Mouse (Mus musculus): ENCODE data around the gene Yod1.

Gene Yod1

DNA sequence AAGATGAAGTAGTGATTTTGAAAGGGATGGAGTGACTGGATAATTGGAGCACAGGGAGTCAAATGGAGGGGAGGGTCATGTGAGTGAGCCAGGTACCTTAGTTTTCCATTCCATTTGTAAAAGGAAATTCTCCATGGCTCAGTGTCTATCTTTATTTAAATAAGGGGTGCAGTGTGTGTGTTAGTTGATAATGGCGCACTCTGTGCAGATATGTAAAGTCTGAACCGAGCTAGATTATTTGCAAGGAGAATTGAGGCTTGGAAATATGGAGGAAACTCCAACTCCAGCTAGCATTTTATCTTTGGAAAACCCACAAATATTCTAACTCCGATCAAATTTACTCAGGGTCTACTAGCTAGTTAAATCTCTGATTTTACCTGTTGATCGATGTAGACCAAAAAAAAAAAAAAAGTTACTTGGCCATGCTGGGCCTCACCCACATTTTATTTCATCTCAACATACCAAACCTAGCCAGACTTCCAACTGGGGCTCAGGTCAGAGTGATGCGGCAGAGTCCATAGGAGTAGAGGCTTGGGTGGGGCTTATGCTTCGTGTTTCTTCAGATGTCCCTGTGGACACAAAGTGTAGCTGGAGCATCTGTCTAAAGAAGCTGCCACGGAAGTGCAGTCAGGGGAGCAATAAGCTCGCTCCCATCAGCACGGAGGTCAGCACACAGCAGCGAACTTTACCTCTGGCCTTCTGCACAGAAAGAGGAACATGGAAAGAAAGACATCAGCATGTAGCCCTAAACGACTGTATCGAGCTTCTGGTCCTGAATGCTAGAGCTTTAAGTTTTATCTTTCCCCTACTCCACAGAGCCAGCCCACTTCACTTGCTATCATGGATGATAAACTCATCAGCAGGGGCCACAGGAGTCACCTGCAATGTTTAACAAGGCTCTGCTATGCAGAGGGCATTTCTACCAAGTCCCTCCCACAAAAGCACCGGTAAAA lies 15.9 kb downstream of the Yod1 start:
- DNase-seq (ENCODE audit: low read depth, low spot score): no peak

DNA sequence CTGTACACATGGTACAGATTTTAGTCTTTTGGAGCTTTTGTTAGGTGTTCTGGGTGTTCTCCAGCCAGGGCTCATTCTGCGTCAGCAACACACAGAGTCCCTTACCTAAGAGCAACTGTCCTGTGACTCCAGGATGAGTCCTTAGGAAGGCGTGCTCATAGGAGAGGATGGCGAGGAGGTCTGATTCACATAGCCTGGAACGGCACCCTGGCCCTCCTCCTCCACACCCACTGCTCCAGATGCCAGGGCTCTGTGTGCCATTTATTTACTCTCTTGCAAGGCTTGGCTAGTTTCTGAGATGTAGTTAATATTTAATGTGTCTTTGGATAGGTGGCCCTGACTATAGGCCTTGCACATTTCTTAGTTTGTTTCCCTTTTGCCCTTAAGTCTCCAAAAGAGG lies 16.5 kb downstream of the Yod1 start:
- no peak for DNase-seq (ENCODE audit: low read depth, low spot score)

DNA sequence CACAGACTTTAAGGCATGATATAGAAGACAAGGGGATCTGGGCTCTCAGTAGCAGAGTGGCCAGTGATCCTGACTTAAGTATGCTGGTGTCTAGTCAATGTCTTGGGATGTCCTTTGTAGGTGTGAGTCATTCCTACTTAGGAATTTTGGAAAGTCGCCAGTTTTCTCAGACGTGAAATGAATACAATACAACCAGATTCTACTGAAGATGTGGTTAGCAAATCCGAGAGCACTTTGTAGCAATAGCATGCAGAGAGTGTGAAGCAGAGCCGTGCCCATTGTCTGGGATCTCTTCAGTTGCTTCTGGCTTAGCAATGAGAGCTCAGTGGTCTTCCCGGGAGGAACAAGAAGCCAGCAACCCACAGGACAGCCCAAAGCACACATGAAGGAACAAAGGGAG lies 17.3 kb downstream of the Yod1 start:
- no peak for DNase-seq (ENCODE audit: low read depth, low spot score)

DNA sequence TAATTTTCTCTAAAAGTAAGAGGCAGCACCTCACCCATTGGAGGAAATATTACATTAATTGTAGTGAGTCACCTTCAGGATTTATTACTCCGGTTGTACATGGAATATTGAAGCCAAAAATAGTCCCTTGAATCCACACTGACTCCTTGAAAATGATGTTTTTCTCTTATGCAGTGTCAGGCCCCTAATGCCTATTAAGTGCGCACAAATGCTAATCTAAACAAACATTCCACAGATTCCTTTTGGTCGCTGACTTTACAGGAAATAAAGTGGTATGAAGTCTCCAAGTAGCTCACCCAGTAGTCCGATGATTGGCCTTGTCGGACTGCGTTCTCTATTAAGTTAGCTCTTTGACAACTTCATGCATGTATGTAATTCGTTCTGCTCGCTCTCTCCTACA lies 17.7 kb downstream of the Yod1 start:
- no peak for DNase-seq (ENCODE audit: low read depth, low spot score)

DNA sequence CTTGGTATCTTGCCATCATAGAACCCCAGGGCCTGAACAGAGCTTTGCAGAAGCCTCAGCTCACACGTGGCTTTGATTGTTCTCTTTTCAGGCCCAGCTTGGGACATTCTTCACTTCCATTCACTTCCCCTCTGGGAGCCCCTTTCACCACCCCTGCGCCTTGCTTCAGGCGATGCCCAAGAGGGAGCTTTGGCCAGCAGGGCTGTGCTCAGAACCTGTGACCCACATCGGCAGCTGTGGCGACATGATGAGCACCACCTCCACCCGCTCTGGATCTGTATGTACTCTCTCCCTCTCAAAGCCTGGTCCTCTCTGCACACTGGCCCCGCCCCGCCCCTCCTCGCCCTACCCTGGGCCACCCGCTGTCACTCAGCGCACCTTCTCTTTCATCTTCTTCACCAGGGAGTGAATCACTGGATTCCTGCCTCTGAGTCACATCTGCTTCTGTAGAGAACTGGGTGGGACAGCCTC lies 20.3 kb downstream of the Yod1 start:
- no peak for DNase-seq (ENCODE audit: low read depth, low spot score)

DNA sequence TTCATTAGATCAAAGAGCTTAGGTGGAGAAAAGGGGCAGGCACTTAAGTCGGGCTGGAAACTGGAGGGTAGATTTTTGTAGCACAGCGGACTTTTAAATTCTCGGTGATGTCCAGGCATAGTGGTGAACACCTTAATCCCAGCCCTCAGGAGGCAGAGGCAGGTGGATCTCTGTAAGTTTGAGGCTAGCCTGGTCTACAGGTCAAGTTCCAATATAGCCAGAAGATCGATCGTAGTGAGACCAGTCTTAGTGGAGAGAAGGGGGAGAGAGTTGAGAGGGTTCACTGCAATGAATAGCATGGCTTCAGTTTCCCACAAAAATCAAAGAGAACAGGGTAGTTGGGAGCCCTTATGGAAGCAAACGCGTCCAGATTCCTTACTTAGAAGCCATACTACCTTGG lies 20.8 kb downstream of the Yod1 start:
- no peak for DNase-seq (ENCODE audit: low read depth, low spot score)

DNA sequence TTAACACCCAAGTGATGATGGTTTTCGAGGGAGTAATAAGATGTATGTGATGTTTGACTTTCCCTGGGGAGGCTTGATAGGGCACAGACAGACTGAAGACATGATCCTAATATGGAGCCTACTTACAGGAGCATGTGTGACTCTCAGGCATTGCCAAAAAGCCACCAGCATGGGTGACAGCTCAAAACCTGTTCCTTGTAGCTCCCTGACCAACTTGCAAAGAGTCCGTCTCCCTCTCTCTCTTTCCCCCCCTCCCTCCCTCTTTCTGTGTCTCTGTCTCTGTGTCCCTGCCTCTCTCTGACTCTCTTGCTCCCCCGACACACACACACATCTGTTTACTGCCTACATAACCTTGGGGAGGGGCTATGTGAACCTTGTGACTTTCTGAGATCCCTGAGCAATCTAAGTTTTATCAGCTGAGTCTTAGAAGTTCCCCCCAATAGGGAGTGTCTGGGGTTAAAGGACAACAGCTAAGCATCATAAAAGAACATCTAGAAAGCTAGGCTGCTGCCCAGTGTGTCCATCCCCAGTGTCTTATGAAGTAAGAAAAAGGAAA lies 21.5 kb downstream of the Yod1 start:
- no peak for DNase-seq (ENCODE audit: low read depth, low spot score)

DNA sequence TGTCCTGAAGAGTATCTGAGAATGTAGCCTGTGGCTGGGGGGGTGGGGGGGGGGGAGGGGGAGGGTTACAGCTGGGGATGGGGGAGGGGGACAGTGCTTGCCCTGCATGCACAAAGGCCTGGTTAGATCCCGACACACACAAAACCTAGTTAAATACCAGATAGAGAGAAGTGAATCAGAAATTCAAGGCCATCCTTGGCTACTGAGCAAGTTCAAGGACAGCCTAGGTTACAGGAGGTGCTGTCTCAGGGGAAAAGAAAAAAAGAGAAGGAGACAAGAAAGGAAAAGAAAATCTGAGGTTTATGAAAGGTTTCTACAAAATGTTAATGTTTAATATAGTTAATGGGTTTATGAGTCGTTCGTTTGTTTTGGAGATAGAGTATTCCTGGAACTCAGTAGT lies 22.5 kb downstream of the Yod1 start:
- DNase-seq (ENCODE audit: low read depth, low spot score): no peak

DNA sequence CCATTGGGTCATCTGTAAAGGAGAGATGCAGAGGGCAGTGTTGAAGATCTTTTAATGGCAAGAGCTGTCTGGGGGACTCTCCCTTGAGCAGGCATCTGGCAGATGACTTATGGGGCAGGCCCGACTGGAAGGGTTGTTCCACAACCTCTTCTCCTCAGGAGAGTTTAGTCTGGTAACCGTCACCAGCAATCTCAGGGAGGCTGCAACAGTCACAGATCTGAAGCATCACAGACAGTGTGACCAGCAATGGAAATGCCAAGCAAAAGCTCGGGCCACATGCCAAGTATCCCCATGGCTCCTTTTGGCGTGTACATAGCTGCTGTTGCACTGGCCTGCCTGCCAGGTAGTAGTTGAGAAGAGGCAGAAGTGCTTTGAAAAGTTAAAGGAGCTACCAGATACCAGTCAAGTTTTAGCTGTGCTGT lies 23.1 kb downstream of the Yod1 start:
- DNase-seq (ENCODE audit: low read depth, low spot score): no peak

DNA sequence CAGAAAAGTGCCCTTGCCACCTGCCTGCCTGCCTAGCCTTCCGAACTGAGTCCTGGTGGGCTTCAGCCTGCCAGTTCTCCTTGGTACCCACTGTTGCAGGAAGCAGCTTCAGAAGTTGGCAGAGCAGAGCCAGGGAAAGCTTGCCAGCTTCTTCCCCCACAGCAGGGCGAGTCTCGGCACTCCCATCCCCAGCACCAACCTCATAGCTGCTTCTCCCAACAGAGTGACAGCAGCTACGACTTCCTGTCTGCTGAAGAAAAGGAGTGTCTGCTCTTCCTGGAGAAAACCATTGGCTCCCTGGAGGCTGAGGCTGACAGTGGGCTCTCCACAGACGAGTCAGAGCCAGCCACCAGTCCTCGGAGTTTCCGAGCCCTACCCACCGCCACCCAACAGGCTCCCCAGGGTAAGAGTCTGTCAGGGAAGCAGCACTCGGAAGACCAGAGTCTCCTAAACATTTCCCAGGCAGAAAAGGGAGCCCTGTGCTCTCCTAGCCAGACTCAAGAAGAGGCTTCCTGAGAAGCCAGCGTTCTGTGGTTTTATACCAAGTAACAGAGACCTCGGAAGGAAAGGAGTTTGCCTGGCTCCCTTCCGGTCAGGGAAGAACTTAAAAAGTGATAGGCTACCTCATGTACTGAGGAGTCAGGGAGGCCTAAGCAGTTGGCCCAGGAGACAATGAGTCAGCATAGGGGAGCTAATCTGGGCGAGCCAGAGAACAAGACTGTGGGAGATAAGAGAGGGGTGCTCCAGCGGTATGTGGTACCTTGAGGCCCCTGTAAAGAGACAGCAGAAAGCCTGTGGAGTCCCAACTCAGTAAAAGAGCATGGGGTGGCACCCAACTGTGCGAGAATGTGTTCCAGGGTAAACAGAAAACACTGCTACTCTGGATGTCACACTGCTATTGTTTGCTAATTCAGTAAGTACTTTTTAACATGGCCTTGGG lies 23.9 kb downstream of the Yod1 start:
- no peak for DNase-seq (ENCODE audit: low read depth, low spot score)

DNA sequence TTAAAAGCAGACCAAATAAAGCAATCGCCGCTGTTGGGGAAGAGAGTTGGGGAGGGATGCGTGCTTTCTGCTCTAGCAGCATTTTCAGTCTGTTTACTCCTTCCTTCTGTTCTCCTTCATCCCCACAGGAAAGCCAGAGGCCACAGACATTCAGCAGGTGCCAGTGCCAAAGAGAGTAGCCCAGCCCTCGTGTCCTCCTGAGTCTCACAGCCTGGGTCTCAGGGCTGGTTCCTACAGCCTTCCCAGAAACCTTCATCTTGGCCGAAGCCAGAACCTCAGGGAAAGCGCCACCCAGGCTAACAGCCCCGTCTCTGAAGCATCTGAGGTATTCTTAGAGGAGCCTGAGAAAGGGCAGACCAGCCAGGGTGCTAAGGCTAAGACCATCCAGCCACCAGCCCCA lies 25.1 kb downstream of the Yod1 start:
- DNase-seq (ENCODE audit: low read depth, low spot score): no peak

DNA sequence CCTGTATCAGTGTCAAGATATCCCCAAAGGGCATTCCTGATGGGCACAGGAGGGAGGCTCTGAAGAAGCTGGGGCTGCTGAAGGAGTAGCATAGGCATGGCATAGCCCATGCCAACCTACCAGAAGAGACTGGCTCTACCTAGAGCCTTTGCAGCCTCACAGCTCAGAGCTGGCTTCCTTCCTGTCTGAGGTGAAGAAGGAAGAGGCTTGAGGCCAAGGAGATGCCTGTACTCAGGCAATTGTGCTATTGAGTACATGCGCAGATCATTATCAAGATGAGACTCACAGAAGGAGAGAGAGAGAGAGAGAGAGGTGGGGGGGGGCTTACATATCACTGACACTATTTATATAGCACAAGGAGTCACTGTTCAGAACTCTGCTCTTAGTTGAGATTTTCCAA lies 26.6 kb downstream of the Yod1 start:
- no peak for DNase-seq (ENCODE audit: low read depth, low spot score)

DNA sequence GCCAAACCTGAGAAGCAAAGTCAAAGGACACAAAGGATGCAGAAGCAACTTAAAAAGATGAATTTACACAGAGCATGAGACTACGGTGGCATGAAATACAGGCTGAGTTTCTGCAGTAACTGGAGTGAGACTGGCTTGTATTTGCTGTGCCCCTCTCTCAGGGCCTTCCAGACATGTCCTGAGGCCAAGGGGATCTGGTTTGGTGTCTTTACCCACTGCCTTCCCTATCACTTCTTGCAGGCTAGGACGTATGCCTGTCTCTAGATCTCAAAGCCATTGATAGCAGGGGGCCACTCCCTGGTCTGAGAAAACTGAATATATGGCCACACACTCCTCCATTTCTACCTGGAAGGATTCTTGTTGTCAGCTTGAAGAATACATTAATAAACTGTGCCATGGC lies 27.1 kb downstream of the Yod1 start:
- DNase-seq (ENCODE audit: low read depth, low spot score): no peak

DNA sequence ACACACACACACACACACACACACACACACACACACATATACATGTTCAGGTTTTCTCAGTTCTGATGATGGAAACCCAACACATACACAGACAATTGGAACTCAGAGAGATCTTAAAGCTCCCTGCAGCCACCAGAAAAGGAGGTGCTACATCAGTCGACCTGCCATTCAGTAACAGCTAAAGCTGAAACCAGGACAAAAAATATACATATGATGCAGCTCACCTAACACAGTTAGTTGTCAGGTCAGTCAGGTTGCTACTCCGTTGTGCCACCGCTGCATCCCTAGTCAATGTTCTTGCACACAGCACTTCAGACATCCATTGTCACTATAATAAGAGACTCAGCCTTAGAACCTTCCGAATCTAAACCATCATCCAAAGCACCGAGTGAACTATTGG lies 27.8 kb downstream of the Yod1 start:
- no peak for DNase-seq (ENCODE audit: low read depth, low spot score)

DNA sequence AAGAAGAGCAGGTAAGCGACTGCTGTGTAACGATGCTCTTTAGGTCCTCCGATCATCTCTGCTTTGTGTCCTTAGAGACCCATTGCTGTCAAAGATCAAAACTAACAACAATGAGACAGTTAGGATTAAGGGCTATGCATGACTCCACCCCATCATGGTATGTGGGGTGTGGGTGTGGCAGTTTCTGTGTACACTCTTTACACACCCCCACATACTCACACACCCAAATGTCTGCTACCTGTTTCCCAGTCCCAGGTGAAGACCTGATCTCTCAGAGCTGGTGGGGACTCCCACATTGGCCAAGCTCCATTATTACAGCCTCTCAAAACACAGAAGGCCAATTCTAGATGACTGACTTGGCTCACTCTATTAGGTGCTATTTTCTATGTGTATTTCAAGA lies 28.5 kb downstream of the Yod1 start:
- DNase-seq (ENCODE audit: low read depth, low spot score): no peak

DNA sequence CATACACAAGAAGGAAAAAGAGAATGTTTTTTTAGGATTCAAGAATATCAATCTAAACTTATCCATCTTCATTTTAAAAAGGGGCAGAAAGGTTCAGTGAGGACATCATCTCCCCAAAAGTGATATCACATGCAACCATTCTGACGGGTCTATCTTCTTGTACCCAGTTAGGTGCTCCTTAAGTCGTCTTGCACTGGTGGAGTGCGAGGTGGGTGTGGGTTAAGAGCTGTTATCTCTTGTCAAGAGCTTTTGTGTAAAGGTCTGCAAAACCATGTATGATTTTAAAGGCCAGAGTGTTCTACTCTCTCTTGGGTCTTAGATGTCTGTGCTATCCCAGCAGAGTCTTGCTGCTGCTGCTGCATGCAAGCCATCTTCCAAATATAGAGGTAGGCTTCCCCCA lies 29.7 kb downstream of the Yod1 start:
- DNase-seq (ENCODE audit: low read depth, low spot score): no peak

DNA sequence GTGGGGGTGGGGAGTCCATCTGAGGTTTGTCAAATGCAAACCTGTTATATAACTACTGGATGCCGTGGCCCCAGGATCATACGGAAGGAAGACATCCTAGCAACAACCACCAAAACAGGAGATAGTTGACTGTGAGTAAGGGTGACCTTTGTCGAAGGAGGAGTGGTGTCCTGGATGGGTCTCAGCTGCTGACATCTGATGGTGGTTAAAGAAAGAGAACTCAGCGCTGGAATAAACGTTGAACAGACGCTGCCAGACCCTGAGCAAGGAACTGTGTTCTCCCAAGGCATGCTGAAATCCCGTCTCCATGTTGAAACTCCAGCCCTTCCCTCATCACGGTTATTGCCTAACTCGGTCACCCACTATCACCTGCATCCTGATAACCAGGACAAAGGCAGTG lies 42.6 kb downstream of the Yod1 start:
- no peak for DNase-seq (ENCODE audit: low read depth, low spot score)

DNA sequence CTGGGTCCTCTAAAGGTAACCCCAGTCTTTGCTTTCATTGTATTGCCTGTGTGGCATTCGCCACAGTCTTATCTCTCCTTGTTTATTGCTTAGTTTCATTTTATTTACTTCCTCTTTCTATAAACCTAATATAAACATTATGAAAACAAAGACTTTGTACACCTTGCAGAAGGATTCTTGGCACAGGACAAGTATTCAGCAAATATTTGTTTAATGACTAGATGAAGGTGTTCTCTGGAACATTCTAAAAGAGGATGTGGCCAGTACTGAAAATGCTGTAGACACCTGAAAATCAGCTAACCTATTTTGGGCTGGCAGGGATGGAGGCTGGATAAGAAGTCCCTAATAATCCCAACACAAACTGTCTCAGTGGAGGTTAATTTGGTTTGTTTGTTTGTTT lies 44.5 kb downstream of the Yod1 start:
- DNase-seq (ENCODE audit: low read depth, low spot score): no peak

DNA sequence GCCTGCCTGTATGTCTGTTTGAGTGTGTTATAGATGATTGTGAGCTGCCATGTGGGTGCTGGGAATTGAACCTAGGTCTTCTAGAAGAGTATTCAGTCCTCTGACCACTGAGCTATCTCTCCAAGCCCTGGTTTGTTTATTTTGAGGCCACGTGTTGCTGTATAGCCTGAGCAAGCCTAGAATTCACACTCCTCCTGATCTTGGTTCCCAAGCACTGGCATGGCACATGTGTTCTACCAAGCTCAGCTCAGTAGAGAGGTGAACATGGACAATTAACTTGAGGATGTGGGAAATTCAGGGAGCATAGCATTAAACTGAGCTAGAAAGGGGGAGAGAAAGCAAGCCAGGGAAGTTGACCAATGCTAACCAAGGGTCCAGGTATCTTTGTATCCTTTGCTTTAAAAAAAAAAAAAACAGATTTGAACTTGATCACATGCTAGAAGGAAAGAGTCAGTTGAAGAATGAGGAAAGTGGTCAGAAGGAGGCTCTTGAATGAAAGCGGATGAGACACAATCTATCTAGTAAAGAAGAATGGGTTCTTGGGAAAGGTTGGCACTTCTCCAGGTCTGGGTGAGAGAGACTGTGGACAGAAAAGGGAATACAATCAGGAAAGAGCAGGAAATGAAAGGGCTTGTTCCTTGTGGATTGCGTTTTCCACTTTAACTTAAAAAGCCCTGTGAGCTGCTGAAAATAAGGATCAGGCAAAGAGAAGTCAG lies 45.1 kb downstream of the Yod1 start:
- DNase-seq (ENCODE audit: low read depth, low spot score): no peak

DNA sequence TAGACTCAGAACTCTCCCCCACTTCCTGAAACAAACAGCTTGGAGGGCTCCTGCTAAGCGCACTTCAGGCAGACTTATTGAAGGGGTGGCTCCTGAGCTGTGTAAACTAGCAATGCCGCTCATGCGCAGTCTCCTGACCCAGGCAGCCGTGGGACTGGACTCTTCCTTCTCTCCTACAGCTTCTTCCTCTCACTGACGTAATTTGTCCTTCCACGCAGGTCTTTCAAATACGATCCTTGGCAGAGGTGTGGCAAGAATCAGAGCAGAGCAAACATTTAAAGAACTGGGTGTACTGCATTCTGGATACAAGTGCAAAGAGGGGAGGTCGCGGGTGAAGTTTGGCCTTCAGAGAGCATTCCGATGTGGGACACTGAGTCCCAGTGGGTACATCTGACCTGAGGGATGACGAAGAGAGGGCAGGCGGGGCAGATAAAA lies 46.9 kb downstream of the Yod1 start:
- DNase-seq (ENCODE audit: low read depth, low spot score): no peak

DNA sequence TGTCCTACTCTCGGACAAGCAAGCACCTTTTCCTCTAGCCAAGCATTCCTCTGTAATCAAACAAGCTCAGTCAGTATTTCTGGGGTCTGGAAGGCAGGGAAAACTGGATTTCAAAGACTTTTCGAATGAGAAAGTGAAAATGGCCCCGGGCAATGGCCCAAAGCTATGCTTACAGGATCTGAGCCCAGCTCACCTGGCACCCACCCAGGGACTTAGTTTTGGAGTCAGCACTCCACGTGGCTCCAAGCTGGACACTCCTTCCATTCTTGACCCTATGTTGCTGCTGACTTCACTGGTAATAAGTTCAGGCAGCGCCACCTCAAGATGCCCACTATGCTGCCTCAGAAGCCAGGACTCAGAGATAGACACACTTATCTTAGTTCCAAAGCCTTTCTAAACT lies 49.9 kb downstream of the Yod1 start:
- no peak for DNase-seq (ENCODE audit: low read depth, low spot score)

DNA sequence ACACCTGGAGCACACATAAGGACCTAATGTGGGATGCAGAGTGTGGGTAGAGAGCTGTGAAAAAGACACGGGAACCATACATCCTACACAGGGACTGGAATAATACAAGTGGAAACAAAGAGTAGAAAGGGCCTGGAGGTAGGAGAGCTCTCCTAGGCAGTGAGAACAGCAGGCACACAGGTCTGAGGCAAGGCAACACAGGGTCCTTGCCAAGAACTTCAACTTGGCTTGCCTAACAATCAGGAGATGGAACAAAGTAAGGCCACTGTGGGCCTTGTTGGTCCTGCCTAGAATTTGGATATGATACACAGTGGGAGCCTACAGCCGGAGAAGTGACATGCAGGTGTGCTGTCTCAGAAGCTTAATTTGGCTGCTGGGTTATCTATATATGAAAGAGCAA lies 52.8 kb downstream of the Yod1 start:
- DNase-seq (ENCODE audit: low read depth, low spot score): no peak
